Mouse (Mus musculus): ENCODE measurements around the gene Rbfox3. TPM values are rescaled to one million over a fixed set of nuclear protein-coding genes. Genes with fewer than 3 reads are reported as not detected.

The Rbfox3 gene
- polyA plus RNA-seq, 2 experiments: 0.08 to 0.17 TPM

DNA sequence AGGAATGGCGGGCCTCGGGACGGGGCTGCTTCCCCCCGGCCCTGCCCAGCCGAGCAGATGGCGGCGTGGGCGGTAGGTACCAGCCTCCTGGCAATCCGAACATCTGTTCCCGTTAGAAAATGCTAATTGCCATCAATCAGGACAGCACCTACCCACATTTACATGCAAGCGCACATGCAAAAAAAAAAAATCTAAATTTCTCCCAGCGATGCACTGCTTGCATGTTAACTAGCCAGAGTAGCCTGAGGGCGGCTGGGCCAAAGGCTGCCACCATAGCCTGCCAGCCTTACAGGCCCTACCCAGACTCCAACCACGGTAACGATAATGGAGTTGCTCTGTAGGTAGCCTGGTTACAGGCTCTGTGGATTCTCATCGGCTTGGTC lies 117.8 kb downstream of the Rbfox3 start:
- Histone ChIP-seq H3K9me3 (ENCODE audit: control insufficient read depth, low read length) (no peaks in the 10 kb centered on the region), H3K27ac (no peak overlapping the region), H3K27me3 (ENCODE audit: control insufficient read depth, insufficient read depth, low read length) (no peaks in the 10 kb centered on the region), H3K9ac (replicated peaks) (no peak overlapping the region), H3K4me1 (replicated peaks; ENCODE audit: control insufficient read depth in 2 of 2, insufficient read depth in 2 of 2, low read length in 1 of 2) (no peaks in the 10 kb centered on the region), H3K4me2 (ENCODE audit: low read depth) (no peak overlapping the region), H3K4me3 (ENCODE audit: insufficient read depth in 1 of 2, low read depth in 2 of 2, low read length in 2 of 2) (no peak overlapping the region), H3K36me3 (replicated peaks; ENCODE audit: control insufficient read depth, insufficient read depth, low read depth) (no peaks in the 10 kb centered on the region)
- no peak for DNase-seq (ENCODE audit: low read depth in 3 of 3, low spot score in 3 of 3)
- WGBS (ENCODE audit: insufficient replicate concordance): 73% methylated on average over 16 of the region's 16 CpGs
- ATAC-seq (ENCODE audit: insufficient read depth): no peak
- no peak for TF ChIP-seq CTCF (IDR thresholded peaks at IDR 0.05; ENCODE audit: low read depth)
- TF ChIP-seq EP300 (IDR thresholded peaks at IDR 0.05; ENCODE audit: low read depth): no peak

- no peak for DNase-seq (ENCODE audit: low read depth in 3 of 3, low spot score in 3 of 3)
Observed at GRCm38 (mm10) chr11:118792916-118793638, 118.3 kb downstream of the Rbfox3 start.

GRCm38 (mm10) chr11:118792163-118792915 lies 119.1 kb downstream of the Rbfox3 start:
- Histone ChIP-seq H3K27ac (no peak overlapping the region), H3K9ac (replicated peaks) (no peak overlapping the region), H3K4me1 (replicated peaks; ENCODE audit: control insufficient read depth in 2 of 2, insufficient read depth in 2 of 2, low read length in 1 of 2) (no peaks in the 10 kb centered on the region), H3K27me3 (ENCODE audit: control insufficient read depth, insufficient read depth, low read length) (no peaks in the 10 kb centered on the region), H3K4me3 (ENCODE audit: insufficient read depth in 1 of 2, low read depth in 2 of 2, low read length in 2 of 2) (no peak overlapping the region), H3K4me2 (ENCODE audit: low read depth) (no peak overlapping the region), H3K9me3 (ENCODE audit: control insufficient read depth, low read length) (no peaks in the 10 kb centered on the region), H3K36me3 (replicated peaks; ENCODE audit: control insufficient read depth, insufficient read depth, low read depth) (no peaks in the 10 kb centered on the region)
- no peak for ATAC-seq (ENCODE audit: insufficient read depth)
- 64% methylated on average over 9 of the region's 9 CpGs for WGBS (ENCODE audit: insufficient replicate concordance)
- TF ChIP-seq EP300 (IDR thresholded peaks at IDR 0.05; ENCODE audit: low read depth) (no peak), CTCF (IDR thresholded peaks at IDR 0.05; ENCODE audit: low read depth) (no peak)
- DNase-seq (ENCODE audit: low read depth in 3 of 3, low spot score in 3 of 3): no peak

More at GRCm38 (mm10) chr11:118792916-118793638, 118.3 kb downstream of the Rbfox3 start:
- Histone ChIP-seq H3K27me3 (ENCODE audit: control insufficient read depth, insufficient read depth, low read length) (no peaks in the 10 kb centered on the region), H3K27ac (no peak overlapping the region), H3K4me1 (replicated peaks; ENCODE audit: control insufficient read depth in 2 of 2, insufficient read depth in 2 of 2, low read length in 1 of 2) (no peaks in the 10 kb centered on the region), H3K9ac (replicated peaks) (no peak overlapping the region), H3K36me3 (replicated peaks; ENCODE audit: control insufficient read depth, insufficient read depth, low read depth) (no peaks in the 10 kb centered on the region), H3K4me2 (ENCODE audit: low read depth) (no peak overlapping the region), H3K4me3 (ENCODE audit: insufficient read depth in 1 of 2, low read depth in 2 of 2, low read length in 2 of 2) (no peak overlapping the region), H3K9me3 (ENCODE audit: control insufficient read depth, low read length) (no peaks in the 10 kb centered on the region)
- WGBS (ENCODE audit: insufficient replicate concordance): 62% methylated on average over 10 of the region's 10 CpGs
- TF ChIP-seq EP300 (IDR thresholded peaks at IDR 0.05; ENCODE audit: low read depth) (no peak), CTCF (IDR thresholded peaks at IDR 0.05; ENCODE audit: low read depth) (no peak)
- ATAC-seq (ENCODE audit: insufficient read depth): no peak

DNA sequence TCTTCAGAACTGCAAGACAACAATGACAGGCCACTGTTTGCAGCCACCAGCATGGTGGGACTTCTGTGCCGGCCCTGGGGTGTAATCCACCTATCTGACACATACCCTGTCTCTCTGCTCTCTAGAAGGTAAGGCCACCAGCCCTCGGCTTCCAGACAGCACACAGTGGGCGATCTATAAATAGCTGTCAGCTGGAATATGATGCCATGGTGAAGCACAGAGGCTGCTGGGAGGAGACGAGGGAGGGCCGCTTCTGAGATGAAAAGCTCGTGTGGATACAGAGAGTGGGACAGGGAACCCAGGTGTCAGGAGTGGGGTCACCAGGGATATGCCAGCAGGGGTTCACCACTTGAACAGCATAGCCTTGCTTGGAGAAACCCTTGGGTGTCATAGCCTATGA lies 120.0 kb downstream of the Rbfox3 start:
- H3K9me3 ChIP-seq (ENCODE audit: control insufficient read depth, low read length): no peaks in the 10 kb centered on the region
- ATAC-seq (ENCODE audit: insufficient read depth): no peak
- DNase-seq (ENCODE audit: low read depth in 3 of 3, low spot score in 3 of 3): no peak
- H3K4me2 ChIP-seq (ENCODE audit: low read depth): no peak overlapping the region
- WGBS (ENCODE audit: insufficient replicate concordance): 56% methylated on average over 6 of the region's 6 CpGs
- H3K4me1 ChIP-seq (replicated peaks; ENCODE audit: control insufficient read depth in 2 of 2, insufficient read depth in 2 of 2, low read length in 1 of 2): no peaks in the 10 kb centered on the region
- H3K9ac ChIP-seq (replicated peaks): no peak overlapping the region
- no peaks in the 10 kb centered on the region for H3K27me3 ChIP-seq (ENCODE audit: control insufficient read depth, insufficient read depth, low read length)
- H3K36me3 ChIP-seq (replicated peaks; ENCODE audit: control insufficient read depth, insufficient read depth, low read depth): no peaks in the 10 kb centered on the region
- H3K27ac ChIP-seq: no peak overlapping the region
- TF ChIP-seq EP300 (IDR thresholded peaks at IDR 0.05; ENCODE audit: low read depth): no peak
- no peak for TF ChIP-seq CTCF (IDR thresholded peaks at IDR 0.05; ENCODE audit: low read depth)
- H3K4me3 ChIP-seq (ENCODE audit: insufficient read depth in 1 of 2, low read depth in 2 of 2, low read length in 2 of 2): no peak overlapping the region

DNA sequence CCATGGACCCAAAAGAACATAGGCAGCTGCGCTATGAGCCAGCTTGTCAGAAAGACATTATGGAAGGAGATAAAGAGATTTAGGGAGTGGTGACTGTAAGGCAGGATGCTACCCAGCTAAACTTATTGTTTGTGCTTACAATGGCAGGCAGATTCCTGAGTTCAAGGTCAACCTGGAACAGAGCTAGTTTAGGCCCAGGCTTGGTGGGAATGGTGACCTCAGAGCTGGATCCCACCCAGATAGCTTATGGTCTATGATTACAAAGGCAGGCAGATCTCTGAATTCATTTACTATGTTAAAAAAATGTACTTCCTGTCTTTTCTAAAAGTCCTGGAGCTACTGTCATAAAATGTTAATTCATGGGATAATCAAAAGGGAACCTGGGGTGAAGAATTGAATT lies 123.3 kb downstream of the Rbfox3 start:
- no peak for ATAC-seq (ENCODE audit: insufficient read depth)
- Histone ChIP-seq H3K4me2 (ENCODE audit: low read depth) (no peak overlapping the region), H3K9ac (replicated peaks) (no peak overlapping the region), H3K27ac (no peak overlapping the region), H3K36me3 (replicated peaks; ENCODE audit: control insufficient read depth, insufficient read depth, low read depth) (no peaks in the 10 kb centered on the region), H3K4me1 (replicated peaks; ENCODE audit: control insufficient read depth in 2 of 2, insufficient read depth in 2 of 2, low read length in 1 of 2) (no peaks in the 10 kb centered on the region), H3K4me3 (ENCODE audit: insufficient read depth in 1 of 2, low read depth in 2 of 2, low read length in 2 of 2) (no peak overlapping the region), H3K9me3 (ENCODE audit: control insufficient read depth, low read length) (no peaks in the 10 kb centered on the region), H3K27me3 (ENCODE audit: control insufficient read depth, insufficient read depth, low read length) (no peaks in the 10 kb centered on the region)
- no peak for TF ChIP-seq EP300 (IDR thresholded peaks at IDR 0.05; ENCODE audit: low read depth)
- WGBS (ENCODE audit: insufficient replicate concordance): 71% methylated on average over 1 of the region's 1 CpGs
- no peak for DNase-seq (ENCODE audit: low read depth in 3 of 3, low spot score in 3 of 3)

Data from liver, embryonic 14.5 days (tissue).